Mouse (Mus musculus): ENCODE results near the gene Bola2.
"Not testable (repeated sequence)": the region's sequence is repeated elsewhere in the genome, so short reads cannot be mapped to it uniquely, and the experiment has no call there.

The Bola2 gene

DNA sequence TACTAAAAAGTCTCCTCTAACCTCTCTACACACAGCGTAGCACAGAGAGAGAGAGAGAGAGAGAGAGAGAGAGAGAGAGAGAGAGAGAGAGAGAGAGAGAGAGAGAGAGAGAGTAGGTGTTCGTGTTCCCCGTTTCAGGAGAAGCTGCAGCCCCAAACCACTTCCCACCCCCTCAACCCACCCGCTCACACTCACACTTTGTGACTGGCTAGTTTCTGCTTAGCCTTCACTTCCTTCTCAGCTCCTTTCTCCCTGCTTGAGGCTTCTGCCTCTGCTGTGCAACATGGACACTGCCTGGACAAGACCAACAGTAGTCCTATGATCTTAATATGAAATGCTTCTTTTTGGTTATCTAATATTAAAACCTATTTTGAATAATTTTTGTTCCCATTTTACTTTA lies 15.1 kb downstream of the Bola2 start:
- no peak for DNase-seq

DNA sequence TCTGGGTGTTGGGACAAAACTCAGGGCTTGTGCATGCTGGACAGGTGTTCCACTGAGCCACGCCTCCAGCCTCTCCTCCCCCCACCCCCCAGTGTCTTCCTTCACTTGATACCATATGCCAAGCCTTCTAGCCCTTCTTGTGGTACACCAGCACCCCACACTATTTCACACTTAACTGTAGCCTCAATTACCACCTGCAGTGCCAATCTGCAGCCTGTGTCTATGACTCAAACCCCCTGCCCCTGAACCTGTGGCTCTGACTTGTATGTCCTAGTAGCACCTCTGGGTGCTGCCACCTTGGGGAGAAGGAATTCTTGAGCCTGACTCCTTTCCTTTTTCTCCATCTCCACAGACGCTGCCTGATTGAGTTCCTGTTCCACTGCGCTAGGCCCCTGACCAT lies 16.7 kb downstream of the Bola2 start:
- DNase-seq = no peak

DNA sequence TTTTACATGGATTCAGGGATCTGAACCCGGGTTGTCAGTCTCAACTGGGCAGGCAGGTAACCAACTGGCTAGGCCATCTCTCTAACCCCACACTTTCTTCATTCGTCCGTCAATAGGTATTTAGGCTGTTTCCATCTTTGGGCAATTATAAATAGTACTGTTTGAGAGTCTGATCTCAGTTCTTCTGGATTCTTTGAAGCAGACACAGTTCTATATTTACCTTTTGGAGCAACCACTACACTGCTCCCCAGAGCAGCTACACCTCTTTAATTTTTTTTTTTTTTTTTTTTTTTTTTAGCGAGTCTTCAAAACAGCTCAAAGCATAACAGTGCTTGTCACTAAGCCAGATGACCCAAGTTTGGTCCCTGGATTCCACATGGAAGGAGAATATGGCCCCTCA lies 20.5 kb downstream of the Bola2 start:
- DNase-seq = no peak

- no peak for DNase-seq
Measured at GRCm38 (mm10) chr7:126717566-126717965, 22.4 kb downstream of the Bola2 start.

DNA sequence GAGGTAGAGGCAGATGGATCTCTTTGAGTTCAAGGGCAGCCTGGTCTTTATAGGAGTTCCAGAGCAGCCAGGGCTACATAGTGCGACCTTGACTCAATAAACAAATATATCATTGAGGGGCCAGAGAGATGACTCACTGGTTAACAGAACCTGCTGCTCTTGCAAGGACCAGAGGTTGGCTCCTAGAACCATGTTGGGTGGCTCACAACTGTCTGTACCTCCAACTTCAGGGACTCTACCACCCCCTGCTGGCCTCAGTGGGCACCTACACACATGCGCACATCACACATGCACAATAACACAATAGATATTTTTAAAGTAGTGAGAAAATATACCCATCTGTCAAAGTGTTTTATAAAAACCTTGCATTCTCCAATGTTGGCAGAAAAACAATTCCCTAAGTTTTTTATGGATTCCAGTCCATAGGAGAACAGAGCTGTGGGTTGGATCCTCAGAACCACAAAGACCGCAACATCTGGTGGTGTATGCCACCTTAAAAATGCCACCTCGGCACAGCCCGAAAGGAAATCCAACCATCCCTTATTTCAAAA lies 23.7 kb downstream of the Bola2 start:
- peak; percentile 47 to 51 for DNase-seq

DNA sequence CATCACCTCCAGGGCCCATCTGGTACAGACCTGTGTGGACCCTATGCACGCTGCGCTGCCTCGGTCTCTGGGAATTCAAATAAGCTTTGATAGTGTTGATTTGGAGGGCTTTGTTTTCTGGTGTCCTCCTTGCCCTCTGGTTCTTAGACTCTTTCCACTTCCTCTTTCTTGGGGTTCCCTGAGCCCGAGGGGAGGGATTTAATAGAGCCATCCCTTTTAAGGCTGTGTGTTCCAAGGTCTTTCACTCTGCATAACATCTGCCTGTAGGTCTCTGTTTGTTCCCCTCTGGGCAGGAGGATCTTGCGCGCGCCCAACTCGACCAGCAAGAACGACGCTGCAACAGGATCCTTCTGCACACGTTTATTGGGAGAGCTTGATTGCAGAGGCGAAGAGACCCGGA lies 26.4 kb downstream of the Bola2 start:
- peak in 1 of 2 experiments; percentile 19 for DNase-seq

DNA sequence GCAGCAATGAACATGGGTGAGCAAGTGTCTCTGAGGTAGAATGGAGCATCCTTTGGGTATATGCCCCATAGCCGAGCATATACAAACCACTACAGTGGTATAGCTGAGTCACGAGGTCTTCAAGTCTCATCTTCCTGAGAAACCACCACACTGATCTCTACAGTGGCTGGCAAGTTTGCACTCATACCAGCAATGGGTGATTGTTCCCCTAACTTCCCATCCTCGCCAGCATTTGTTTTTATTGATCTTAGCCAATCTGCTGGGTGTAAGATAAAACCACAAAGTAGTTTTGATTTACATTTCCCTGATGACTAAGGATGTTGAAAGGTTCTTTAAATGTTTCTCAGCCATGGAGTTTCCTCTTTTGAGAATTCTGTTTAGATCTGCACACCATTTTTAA lies 29.9 kb downstream of the Bola2 start:
- DNase-seq = no peak

DNA sequence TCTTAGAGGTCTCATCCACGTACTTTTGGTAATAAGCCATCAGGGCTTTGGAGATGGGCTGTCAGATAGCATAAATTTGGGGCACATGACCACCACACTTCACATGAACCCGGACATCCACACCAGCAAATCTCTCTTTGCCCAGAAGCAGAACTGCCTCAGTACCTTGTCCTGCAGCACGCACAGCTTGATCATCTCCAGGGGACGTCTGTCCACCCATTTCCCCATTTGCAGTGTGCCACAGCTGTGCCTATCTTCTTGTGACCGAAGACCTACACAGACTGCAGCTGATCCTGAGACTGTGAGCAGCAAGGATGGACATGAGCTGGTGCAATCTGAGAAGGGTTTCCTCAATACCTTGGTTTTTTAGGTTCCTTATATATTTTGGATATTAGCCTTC lies 30.5 kb downstream of the Bola2 start:
- DNase-seq = no peak

DNA sequence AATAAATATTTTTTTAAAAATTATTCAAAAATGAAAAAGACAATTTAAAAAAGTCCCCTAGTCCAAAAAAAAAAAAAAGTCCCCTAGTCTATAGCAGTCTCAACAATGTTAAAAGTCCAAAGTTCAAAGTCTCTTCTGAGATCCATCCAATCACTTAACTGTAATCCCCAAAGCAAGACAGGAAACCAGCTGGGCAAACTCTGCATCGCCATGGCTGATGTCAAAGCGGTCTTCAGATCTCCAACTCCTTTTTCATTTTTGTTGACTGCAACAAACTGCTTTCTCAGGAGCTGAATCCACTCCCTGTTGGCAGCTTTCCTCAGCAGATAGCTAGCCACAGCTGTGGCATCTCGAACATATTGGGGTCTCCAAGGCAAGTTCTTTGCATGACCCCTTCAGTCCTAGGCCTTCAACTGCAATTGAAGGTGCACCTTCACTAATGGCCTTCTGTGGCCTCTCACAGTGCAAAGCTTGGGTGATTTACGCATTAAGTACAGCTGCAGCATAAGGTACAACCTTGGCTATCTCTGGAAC lies 35.1 kb downstream of the Bola2 start:
- DNase-seq = not testable (repeated sequence)

GRCm38 (mm10) chr7:126736122-126736521 lies 40.9 kb downstream of the Bola2 start:
- DNase-seq = no peak

DNA sequence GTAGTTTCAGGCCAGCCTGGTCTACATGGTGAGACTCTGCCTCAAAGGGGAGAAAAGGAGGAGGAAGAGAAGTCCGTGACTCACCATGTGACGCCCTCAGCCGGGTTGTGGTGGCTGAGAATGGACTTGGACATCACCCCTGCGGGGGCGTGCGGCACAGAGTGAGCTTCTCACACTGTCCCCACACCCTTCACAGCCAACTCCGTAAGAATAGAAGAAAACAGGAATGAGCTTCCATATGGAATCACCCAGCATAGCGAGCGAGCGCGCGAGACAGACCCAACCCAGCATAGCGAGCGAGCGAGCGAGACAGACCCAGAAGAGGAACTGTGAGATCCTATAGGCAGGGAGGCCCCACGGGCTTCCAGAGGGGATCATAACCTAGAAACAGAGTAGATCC lies 44.4 kb downstream of the Bola2 start:
- DNase-seq = no peak

DNA sequence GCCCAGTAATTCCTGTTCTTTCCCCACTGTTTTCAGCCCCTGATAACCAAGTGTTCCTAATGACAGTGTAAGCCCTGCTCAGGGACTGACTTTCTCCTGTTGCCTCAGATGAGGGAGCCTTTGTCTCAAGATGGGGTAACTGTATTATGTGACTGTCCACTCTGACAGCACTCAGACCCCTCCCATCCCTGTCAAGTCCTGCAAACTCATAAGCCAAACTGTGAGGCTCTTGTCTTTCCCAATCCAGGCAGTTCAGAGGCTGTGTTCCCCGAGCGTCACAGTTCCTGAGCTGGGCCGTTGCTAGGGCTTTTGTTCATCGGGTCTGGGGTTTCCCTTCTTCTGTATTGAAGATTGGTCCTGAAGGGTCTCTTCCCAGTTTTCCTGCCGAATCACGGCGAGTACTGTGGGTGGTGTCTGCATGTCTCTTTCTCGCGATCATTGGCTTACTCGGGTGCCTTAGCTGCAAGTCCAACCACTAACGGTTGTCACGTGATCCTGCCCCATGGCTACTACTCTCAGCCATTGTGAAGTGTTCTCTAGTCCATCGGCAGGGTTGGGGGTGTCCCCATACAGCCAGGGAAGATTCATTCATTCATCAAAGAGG lies 45.0 kb downstream of the Bola2 start:
- DNase-seq = no peak

DNA sequence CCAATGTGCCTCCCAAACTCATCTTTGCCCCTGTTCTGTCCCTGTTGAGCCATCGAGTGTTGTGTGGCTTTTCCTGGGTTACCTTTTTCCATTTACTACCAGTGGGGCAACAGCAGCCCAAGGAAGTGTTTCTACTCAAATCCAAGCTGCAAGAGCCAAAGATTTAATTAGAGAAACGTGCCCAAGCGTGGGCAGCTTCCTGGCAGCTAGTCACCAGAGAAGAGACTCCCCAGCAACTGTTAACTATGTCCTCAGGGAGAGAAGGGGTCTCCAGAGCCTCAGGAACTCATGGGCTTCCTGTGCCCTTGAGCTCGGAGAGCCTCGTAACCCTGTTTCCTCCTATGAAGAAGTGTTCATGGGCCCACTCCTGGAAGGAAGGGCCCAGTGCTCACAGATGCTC lies 45.8 kb downstream of the Bola2 start:
- no peak for DNase-seq

DNA sequence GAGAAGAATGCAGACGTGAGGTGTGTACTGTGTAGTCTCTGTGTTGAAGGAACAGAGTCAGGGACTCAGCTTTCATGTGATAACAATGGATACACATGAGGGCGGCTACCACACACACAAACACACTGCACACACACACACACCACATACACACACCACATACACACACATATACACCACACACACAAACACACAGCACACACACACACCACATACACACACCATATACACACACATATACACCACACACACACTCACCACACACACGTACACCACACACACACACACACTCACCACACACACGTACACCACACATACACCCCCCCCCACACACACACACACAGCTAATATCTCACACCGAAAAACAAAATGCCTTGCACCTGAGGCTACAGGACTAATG lies 46.3 kb downstream of the Bola2 start:
- no peak for DNase-seq

GRCm38 (mm10) chr7:126741964-126742482 lies 46.8 kb downstream of the Bola2 start:
- no peak for DNase-seq

GRCm38 (mm10) chr7:126746066-126746465 lies 50.9 kb downstream of the Bola2 start:
- DNase-seq = no peak

DNA sequence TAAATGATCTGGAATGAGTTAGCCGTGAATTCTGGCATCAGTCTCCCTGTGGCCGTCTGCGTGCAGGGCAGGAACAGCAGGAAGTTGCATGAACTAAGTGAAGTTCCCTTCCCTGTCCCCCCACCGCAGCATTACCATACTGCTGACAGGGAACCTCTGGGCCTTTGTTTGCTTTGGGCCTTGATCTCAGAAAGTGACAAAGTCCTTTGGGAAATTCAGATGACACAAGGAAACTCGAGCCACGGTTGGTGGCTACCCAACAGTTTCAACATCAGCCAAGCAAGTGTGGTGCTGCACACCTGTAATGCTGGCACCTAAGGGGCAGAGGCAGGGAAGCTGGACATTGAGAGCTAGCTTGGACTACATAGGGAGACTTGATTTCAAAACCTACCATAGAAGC lies 51.6 kb downstream of the Bola2 start:
- DNase-seq = peak; percentile 39

DNA sequence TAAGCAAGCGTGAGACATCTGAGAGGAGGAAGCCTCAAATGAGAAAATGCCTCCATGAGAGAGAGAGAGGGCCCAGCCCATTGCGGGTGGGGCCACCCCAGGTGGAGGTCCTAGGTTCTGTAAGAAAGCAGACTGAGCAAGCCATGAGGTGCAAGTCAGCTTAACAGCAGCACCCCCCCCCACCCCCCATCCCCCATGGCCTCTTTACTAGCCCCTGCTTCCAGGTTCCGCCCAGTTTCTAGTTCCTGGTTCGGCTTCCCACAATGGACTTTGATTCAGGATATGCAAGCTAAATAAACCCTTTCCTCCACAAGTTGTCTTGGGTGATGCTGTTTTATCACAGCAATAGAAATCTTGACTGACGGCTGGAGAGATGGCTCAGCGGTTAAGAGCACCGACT lies 53.6 kb downstream of the Bola2 start:
- no peak for DNase-seq
